Mouse (Mus musculus) adrenal gland, postnatal 14 days (tissue): ENCODE data around the gene Gramd1b. TPM values are rescaled to one million over a fixed set of nuclear protein-coding genes. Genes with fewer than 3 reads are reported as not detected.

ENCODE experiments used
- DNase-seq: peaks from one replicate; pipeline ENCODE4 v3.0.0; 2021; ENCODE audit warnings: mixed read lengths
- total RNA-seq: library from RNA; stranded (reverse); gene quantifications from 2 replicates; pipeline ENCODE4 v1.2.3, GENCODE M21; 2021

The Gramd1b gene
- total RNA-seq, 1 experiment from 2014 or later: 489 TPM

DNA sequence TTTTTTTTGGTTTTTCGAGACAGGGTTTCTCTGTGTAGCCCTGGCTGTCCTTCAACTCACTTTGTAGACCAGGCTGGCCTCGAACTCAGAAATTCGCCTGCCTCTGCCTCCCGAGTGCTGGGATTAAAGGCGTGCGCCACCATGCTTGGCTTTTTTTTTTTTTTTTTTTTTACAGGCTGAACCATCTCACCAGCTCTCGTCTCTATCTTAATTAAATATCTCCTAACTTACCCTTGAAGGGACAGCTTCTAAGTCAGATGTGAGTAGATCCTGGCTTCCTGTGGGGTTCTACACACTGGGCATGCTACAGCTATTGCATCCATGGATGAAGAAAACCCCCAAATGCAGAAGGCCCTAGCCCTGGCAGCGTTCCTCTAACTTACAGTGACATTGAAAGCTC lies 164.4 kb downstream of the Gramd1b start:
- no peak for DNase-seq

GRCm38 (mm10) chr9:40364312-40364711 lies 166.9 kb downstream of the Gramd1b start:
- no peak for DNase-seq

DNA sequence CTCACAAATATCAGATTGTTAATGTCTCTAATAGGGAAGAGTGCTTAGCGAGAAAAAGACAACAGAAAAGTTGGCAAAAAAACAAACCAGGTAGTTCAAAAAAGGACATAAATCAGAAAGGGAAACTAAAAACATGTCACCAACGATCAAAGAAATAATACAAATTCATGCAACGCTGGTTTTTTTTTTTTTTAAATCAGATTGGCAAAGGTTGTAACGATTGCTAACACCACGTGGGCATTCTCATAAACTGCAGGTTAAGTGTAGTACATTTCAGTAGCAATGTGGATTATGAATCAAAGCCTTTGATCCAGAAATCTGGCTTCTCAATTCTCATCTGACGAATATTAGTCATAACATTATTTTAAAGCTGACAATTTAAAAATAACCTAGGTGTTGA lies 169.2 kb downstream of the Gramd1b start:
- DNase-seq: no peak

DNA sequence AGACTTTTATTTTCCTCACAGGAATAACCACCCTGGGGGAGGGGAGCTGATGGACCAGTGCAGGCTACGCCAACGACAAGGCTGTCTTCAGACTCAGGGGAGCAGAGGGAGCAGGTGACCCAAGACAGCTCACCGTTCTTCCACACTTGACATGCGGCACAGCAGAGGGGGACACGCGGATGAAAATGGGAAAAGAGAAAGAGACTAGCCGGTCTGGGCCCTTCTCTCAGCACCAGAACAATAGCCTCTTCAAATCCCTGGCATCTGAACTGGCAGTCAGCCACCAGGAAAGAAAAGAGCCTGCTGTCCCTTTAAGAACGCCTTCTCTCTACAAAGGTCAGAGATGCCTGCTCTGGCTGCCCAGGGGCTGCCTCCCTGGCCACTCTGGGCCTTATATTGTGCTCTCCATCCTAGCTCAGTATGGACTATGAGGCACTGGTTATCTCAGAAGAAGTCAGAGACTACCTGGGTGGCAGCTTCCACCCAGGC lies 172.7 kb downstream of the Gramd1b start:
- no peak for DNase-seq

GRCm38 (mm10) chr9:40356768-40357446 lies 174.3 kb downstream of the Gramd1b start:
- no peak for DNase-seq

DNA sequence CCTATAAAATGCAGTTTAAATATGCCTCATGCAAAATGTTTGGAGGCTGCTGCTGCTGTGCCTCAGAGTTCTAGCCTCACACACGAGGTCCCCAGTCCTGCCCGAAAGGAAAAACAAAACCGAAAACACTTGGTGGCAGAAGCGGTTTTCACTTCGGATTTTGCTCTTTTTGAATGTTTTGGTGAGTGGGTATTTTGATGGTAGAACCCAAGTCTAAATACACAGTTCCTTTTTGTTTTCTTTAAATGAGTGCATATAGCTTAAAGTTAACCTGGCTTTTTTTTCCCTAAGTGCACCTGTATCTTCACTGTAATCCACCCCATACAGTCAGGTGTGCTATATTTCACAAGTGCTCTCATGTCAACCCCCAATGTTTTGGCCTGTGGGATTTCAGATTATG lies 174.8 kb downstream of the Gramd1b start:
- no peak for DNase-seq

DNA sequence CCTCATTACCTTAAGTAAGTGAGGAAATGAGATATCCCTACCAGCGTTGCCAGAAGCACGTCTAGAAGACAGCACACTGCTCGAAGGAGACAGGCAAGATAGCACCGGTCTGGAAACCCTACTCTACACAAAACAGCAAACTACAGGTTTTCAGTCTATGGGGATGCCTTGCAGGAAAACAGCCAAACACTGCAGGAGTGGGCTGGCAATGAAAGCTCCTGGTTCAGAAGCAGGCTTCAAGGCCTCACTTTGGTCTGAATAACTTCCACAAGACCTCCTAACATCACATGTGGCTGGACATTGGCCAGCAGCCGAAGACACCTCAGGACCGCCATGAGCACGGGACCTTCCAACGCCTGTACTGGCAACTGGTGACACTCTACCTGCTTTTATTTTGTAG lies 175.8 kb downstream of the Gramd1b start:
- DNase-seq: no peak

- no peak for DNase-seq
Observed at GRCm38 (mm10) chr9:40353596-40353995, 177.6 kb downstream of the Gramd1b start.

GRCm38 (mm10) chr9:40350640-40351039 lies 180.5 kb downstream of the Gramd1b start:
- DNase-seq: peak; percentile 66

DNA sequence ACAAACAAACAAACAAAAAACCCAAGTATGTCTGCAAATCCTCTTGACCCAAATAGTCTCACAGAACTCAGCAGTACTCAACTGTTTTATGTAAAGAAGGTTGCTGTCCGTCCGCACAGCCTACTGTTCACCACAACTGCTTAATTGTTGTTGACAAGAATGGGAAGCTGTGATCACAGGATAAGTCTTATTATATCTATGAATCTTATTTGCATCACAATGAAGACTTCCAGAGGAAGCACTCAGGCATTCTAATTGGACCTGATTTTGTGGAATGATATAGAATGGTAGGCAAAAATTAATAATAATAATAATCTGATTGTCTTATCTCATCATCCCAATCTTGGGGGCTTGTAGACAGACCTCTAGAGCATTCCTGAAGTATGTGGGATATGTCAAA lies 181.1 kb downstream of the Gramd1b start:
- no peak for DNase-seq

DNA sequence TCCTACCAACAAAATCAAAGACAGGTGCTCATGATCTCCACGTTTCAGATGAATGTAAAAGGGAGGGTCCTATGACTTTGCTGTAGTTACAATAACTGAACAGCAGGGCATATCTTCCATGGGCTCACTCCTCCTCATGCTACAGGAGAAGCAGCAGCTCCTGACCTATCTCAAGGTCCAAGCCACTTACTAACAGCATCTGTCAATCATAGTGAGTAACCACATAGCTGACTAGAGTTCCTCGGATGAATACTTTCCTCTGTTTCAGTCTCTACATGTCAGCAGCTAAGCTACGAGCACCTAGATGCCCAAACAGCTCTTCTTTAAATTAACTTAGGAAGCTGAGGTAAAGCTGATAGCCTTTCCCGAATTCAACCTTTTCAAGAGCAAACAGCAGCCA lies 181.6 kb downstream of the Gramd1b start:
- DNase-seq: no peak

DNA sequence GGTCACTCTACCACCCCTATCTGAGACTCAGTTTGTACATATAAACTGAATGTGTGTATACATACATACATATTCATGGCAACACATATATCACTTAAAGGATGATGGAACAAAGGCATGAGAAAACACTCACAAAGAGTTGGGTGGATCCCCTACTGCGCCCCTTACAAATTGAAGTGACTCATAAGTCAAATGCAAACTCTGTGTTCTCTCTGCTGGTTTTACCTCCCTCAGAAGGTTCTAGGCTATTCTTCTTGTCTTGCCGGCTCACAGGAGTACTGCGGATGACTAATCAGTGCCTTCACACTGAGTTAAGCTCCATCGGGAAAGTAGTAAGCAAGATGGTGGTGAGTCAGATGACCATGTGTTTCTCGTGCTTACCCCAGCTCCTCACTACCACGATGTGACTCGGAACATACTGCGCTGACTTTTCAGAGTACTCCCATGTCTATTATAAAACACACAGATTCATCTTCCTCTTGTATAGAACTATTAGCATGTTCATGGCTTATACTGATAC lies 182.4 kb downstream of the Gramd1b start:
- no peak for DNase-seq

DNA sequence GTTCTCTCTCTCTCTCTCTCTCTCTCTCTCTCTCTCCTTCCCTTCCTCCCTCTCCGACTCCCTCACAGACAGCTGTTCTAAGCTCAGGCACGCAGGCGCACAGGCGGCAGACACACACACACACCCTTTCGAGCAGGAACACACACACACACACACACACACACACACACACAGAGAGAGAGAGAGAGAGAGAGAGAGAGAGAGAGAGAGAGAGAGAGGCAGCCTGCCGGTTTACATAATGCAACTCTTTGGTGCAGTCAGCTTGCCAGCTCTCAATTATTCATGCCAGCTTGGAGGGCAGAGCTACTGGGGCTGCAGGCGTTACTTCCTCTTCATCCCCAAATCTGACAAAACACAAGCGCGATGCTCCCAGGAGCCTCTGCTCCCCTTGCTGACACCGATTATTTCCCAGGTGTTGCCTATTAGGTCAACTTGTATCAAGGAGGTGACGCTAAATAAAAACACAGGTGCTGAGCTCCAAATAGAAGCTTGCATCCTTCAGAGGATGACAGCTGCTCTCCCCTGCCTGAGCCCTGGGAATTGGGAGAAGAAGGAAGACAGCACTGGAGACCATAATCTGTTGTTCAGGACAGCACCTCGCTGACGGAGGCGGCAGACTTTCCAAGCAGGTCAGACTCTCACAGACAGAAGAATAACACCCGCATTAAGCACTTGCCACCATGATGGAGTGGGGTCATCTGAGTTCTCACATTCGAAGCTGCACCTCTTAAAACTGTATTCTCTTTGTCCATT lies 184.8 kb downstream of the Gramd1b start:
- peak; percentile 47 for DNase-seq

DNA sequence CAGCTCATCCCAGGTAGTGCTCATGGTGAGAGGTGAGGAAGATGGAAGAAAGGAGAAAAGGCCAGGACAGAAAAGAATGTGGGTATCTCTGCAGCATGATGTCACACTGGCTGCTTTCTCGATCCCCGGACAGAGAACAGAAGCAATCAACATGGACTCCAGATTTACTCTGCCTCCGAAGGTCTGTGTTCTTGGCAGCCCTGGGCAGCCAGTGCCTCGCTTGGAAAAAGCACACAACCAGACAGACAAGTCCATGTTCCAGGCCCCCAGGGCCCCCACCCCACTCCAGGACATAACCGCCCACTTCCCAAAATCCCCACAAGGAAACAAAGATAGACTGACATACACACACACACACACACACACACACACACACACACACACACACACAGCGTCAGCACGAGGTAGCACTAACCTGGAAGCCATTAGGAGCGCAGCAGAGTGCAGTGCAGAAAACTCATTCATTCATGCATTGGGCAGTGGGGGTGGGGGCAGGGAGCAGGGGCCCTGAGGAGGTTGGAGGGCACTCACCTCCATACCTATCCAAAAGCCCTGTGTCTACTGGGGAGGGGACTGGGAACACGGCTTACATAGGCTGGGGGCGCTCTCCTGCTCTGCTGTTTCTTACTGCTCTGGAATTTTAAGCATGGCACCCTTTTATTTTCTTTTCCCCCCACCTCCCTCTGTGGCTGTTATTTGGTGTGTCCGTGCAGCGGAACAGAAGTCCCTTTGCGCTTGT lies 185.5 kb downstream of the Gramd1b start:
- DNase-seq: no peak

- DNase-seq: no peak
Observed at GRCm38 (mm10) chr9:40344801-40345492, 186.2 kb downstream of the Gramd1b start.

GRCm38 (mm10) chr9:40343828-40344227 lies 187.4 kb downstream of the Gramd1b start:
- DNase-seq: no peak

DNA sequence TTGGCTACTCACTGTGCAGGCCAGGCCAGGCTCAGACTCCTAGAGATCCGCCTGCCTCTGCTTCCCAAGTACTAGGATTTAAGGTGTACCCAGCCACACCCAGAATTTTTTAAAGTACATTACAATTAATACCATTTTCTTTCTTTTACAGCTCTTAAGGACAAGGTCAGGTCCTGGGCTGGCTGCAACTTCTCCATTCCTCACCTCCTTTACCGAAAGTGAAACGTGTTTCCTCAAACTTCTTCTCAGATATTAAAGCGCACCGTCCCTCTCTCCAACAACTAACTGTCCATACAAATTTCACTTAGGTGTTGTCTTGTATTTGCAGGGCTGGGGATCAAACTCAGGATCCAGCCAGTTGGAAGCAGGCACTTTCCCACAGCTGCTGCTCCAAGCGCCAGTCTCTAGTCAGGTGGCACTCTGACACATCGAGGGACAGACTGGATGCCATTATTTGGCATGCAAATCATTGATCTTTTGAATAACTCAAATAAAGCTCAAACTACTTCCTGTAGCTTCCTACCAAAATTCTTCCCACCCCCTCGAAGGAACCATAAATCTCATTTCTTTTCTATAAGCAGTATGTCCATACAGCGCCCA lies 188.0 kb downstream of the Gramd1b start:
- no peak for DNase-seq

- DNase-seq: no peak
Observed at GRCm38 (mm10) chr9:40342101-40342500, 189.1 kb downstream of the Gramd1b start.

DNA sequence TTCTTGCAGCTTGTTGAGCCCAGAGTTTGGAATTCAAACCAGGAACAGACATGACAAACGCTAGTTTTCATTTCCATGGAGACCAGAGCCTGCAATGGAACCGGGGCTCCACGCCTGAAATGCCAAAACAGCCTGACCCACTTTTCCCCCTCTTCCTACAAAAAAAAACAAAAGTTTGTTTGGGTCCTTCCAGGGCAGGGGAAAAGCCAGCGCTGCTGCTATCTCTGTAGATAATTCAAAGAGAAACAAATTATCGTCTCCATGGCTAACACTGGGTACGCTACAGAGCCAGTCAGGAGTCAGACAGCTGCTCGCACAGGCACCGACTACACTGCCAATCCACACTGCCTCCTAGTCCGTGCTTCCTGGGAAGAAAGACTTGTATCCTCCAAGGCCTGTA lies 191.6 kb downstream of the Gramd1b start:
- DNase-seq: no peak

DNA sequence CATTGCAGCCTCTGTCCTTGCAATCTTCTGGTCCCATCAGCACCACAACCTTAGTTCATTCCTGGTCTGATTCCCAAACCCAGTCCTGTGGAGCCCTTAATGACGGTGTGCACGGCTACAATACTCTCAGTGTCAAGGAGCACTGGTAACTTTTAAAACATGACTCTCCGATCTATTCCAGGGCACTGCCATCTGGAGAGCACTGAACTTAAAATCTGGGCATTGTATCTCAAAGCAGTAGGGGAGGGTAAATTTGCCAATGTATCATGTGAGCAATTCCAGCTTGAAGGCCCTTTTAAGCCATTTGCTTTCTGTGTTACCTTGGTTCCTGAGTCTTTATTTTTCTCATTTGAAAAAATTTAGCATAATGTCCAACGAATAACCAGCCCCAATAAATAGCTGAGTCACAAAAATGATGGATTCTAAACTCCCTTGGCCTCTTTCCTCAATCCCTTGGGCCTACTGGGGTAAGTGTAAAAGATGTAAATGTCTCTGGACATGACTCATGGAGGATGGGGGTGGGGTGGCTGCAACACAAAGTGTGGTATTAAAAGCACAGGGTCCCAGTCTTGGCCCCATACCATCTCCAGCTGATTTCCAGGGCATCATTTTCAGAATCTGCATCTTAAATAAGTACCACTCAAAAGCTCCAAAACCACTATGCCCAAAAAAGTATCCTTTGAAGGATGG lies 193.9 kb downstream of the Gramd1b start:
- DNase-seq: peak; percentile 47

GRCm38 (mm10) chr9:40336701-40337100 lies 194.5 kb downstream of the Gramd1b start:
- DNase-seq: peak; percentile 84
